Mouse (Mus musculus): Measurements from ENCODE around the gene Slc35f4. TPM values are rescaled to one million over a fixed set of nuclear protein-coding genes. Genes with fewer than 3 reads are reported as not detected.
"Not testable (repeated sequence)": the region's sequence is repeated elsewhere in the genome, so short reads cannot be mapped to it uniquely, and the experiment has no call there.

The Slc35f4 gene
- total RNA-seq, 2 experiments from 2014 or later = 15.0 to 18.1 TPM

DNA sequence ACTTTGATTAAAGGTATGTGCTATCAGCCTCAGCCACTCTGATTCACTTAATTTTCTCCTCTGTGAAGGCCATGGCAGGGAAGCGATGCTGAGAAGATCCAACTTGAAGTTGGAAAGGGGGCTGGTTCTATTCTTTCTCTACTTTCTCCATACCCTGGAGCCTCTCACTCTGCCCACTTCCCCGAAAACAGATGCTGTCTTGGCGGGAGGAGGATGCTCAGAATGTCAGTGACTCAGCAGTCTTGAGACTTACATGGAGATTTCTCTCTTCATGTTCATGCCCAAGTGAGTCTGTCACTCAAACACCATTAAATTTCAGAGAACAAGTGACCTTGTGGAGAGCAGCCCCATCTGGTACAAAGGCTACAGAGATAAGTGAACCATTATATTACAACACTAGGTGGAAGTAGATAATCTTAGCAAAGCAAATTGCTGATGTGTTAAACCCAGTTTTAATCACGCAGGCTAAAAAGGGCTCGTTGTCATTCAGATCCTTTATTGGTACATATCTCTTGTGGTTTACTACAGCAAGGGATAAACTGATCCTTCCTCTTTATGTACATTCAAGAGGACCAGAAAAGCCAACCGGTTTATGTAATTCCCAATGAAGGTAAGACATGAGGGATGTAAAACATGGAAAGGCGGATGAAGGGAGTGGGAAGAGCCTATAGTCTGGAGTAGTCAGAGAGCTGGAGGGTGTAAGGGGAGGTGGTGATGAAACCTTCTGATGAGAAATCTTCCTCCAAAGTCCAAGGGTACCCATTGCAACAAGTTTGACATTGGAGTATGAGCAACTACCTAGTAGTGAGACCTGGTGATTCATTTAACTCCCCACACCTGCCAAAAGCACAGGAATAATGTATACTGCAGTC lies 241.8 kb downstream of the Slc35f4 start:
- no peak for DNase-seq (ENCODE audit: low spot score in 2 of 2)

GRCm38 (mm10) chr14:49278880-49279279 lies 247.0 kb downstream of the Slc35f4 start:
- no peak for DNase-seq (ENCODE audit: low spot score in 2 of 2)

- DNase-seq (ENCODE audit: low spot score in 2 of 2) = not testable (repeated sequence)
Measured at GRCm38 (mm10) chr14:49278479-49278878, 247.4 kb downstream of the Slc35f4 start.

DNA sequence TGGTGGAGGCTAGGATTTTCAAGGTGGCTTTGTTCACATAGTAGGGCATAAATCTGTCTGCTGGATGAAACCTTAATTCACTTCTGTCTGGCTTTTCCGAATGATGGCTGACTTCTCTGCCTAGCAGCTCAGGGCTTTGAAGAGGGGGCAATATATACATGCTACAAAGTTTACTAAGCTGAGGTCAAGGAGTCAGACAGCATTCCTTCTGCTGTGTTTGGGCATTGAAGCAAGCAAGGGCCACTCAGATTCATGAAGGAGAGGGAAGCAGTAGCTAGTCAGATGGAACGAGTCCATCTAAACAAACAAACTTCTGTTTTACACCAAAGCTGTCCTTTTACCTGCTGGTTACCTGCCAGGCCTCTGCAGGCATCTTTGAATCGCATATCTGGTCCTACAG lies 248.2 kb downstream of the Slc35f4 start:
- no peak for DNase-seq (ENCODE audit: low spot score in 2 of 2)

DNA sequence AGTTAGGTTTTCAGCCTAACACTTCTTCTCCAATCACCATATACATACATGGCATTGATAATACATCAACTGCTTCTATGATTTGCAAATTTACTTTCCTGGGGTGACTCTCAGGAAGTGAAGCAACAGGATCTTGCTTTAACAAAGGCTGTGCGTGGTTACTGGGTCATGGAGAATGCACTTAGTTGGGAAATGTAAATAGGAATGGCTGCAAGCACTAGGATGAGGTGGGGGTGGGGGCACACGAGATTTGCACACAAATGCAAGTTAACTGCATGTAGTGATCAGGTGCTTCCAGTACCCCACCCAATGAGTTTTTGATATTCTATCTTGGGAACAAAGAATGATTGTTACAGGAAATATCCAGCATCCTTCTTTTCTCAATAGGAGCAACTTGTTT lies 250.5 kb downstream of the Slc35f4 start:
- no peak for DNase-seq (ENCODE audit: low spot score in 2 of 2)

- no peak for DNase-seq (ENCODE audit: low spot score in 2 of 2)
Measured at GRCm38 (mm10) chr14:49265286-49266002, 260.4 kb downstream of the Slc35f4 start.

Small RNA genes within 50 kb of the gene (microRNA-seq; reads per million reads assigned to microRNA genes)
- gene Gm22949 = 0 reads per million in 2 experiments

Measured in layer of hippocampus, postnatal 14 days (tissue).